Mouse (Mus musculus) E14TG2a.4 (cell line): ENCODE measurements at regions not wholly inside any gene's neighbourhood (a gene's known extent, or its start where the extent isn't known, plus 50 kb on each side); places are given as distances from the start of the nearest gene placed in this dataset.

Experiments
- CTCF ChIP-seq: conservative IDR thresholded peaks from 2 replicates; pipeline ENCODE4 v1.5.1; 2014; ENCODE audit warnings: low read length
- NANOG ChIP-seq: IDR thresholded peaks from 2 replicates; pipeline ENCODE4 v1.6.1; 2014; ENCODE audit warnings: borderline replicate concordance, low read length, mixed read lengths

GRCm38 (mm10) chr14:102402061-102402689 lies 580.3 kb downstream of the Kctd12 start:
- TF ChIP-seq CTCF = no peak
- no peak for TF ChIP-seq NANOG
